Mouse (Mus musculus) spleen, adult 2 months (tissue): ENCODE results near the gene Pdik1l. TPM values are rescaled to one million over a fixed set of nuclear protein-coding genes. Genes with fewer than 3 reads are reported as not detected.
A peak's percentile ranks its signal among the peaks of the same experiment; 100 is the strongest.

Experiments
- DNase-seq, 2 experiments: peaks; one replicate each; pipeline versions ENCODE4 v3.0.0 to v3.0.0-alpha.2; 2012 to 2021; ENCODE audit warnings: low spot score in 2 of 2, low read depth in 1 of 2
- H3K27ac ChIP-seq: fragments of 200-500 bp; 2 replicates; pipeline ENCODE4 v1.5.1; 2012; ENCODE audit warnings: low read length, inconsistent platforms; ENCODE audit not compliant: insufficient read depth
- H3K27me3 ChIP-seq: fragments of 200-500 bp; 2 replicates; pipeline ENCODE4 v1.6.1; 2012; ENCODE audit warnings: mild to moderate bottlenecking, moderate library complexity, low read length, inconsistent platforms; ENCODE audit not compliant: control insufficient read depth, insufficient read depth
- H3K36me3 ChIP-seq: fragments of 200-500 bp; 2 replicates; pipeline ENCODE4 v1.6.1; 2012; ENCODE audit warnings: mild to moderate bottlenecking, low read length, inconsistent platforms; ENCODE audit not compliant: control insufficient read depth, insufficient read depth
- H3K4me1 ChIP-seq: fragments of 200-500 bp; 2 replicates; pipeline ENCODE4 v1.6.1; 2011; ENCODE audit warnings: inconsistent platforms; ENCODE audit not compliant: control insufficient read depth, insufficient read depth, insufficient read length
- H3K4me3 ChIP-seq: fragments of 200-500 bp; 2 replicates; pipeline ENCODE4 v1.5.1; 2011; ENCODE audit warnings: mild to moderate bottlenecking, inconsistent platforms; ENCODE audit not compliant: insufficient read depth, insufficient read length; ENCODE audit errors: extremely low read depth
- CTCF ChIP-seq: fragments of 200-500 bp; IDR thresholded peaks from 2 replicates; pipeline ENCODE4 v1.5.1; 2011; ENCODE audit warnings: mild to moderate bottlenecking, inconsistent platforms; ENCODE audit not compliant: insufficient read depth, insufficient read length, insufficient replicate concordance; ENCODE audit errors: extremely low read depth
- POLR2A ChIP-seq: fragments of 200-500 bp; IDR thresholded peaks from 2 replicates; pipeline ENCODE4 v1.6.1; 2011; ENCODE audit warnings: low read depth, low read length, inconsistent platforms
- WGBS: fragments of 180-500 bp; shearing (Covaris S2); methylation state at CpG from one replicate; pipeline ENCODE4 v1.1.7; 2018; 5-methylcytosine and 5-hydroxymethylcytosine counted together
- polyA plus RNA-seq: library from polyadenylated mRNA; depleted of rRNA; stranded (reverse); fragments of >200 nt; gene quantifications from 2 replicates; pipeline ENCODE4 v1.2.3, GENCODE M21; 2012

The Pdik1l gene
- polyA plus RNA-seq, 1 experiment, result 3.6 TPM

- WGBS, result 94% methylated on average over 5 of the region's 5 CpGs
- TF ChIP-seq POLR2A (no peak), CTCF (no peak)
- H3K4me1 ChIP-seq, result peaks cover 3% of the 10 kb centered on the region; the same call in 1 of the 2 replicates
- no peaks in the 10 kb centered on the region for H3K27me3 ChIP-seq
- H3K36me3 ChIP-seq, result no peaks in the 10 kb centered on the region
- no peak overlapping the region for H3K27ac ChIP-seq
- DNase-seq, result no peak
- no peak overlapping the region for H3K4me3 ChIP-seq
Measured at GRCm38 (mm10) chr4:134312341-134312740, 24.6 kb upstream of the Pdik1l start.

DNA sequence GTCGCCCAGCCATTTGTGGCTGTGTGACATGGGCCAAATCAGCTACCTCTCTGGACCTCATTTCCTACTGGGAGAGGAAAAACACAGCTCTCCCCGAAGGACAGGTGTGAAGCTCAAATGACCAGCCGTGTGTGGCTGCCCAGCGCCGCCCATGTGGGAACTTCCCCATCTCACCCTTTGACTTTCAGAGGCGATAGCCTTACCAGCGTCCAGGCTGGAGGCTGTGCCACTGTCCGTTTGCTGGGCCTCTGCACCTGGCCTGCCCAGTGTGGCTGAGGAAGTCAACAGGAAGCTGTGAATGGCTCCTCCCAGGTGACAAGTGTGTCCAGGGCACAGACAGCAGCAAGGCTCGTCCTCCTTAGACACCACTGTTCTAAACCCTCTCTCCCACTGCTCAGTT is 24.1 kb upstream of the Pdik1l start:
- H3K27ac ChIP-seq, result no peak overlapping the region
- no peak for DNase-seq
- no peak for TF ChIP-seq POLR2A
- TF ChIP-seq CTCF, result no peak
- WGBS, result 38% methylated on average over 9 of the region's 9 CpGs
- H3K4me1 ChIP-seq, result peaks cover 3% of the 10 kb centered on the region; the same call in 1 of the 2 replicates
- no peaks in the 10 kb centered on the region for H3K36me3 ChIP-seq
- no peak overlapping the region for H3K4me3 ChIP-seq
- H3K27me3 ChIP-seq, result no peaks in the 10 kb centered on the region

GRCm38 (mm10) chr4:134310656-134311055 is 23.0 kb upstream of the Pdik1l start:
- WGBS, result 90% methylated on average over 9 of the region's 9 CpGs
- TF ChIP-seq CTCF (no peak), POLR2A (no peak)
- H3K36me3 ChIP-seq, result no peaks in the 10 kb centered on the region

DNA sequence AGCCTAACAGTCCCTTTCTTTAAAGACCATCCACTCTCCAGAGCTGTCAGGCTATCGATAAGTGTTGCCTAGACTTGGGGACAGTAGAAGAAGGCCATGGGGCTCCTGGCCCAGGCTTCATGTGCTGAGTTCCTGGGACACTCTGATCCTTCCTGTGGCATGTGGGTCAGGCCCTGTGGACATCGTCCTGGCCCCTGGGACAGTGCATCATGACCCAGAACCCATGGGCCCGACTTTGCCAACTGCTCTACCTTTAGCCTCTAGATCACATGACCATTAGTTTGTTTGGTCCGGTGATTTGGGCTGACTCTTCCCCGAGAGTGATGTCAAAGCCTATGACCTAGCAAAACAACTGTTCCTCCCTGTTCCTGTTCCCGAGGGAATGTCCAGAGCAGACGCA is 22.4 kb upstream of the Pdik1l start:
- H3K4me1 ChIP-seq, result peaks cover 3% of the 10 kb centered on the region; the same call in 1 of the 2 replicates
- 90% methylated on average over 7 of the region's 7 CpGs for WGBS
- no peak overlapping the region for H3K27ac ChIP-seq
- DNase-seq, result no peak
- H3K36me3 ChIP-seq, result no peaks in the 10 kb centered on the region
- TF ChIP-seq POLR2A, result no peak
- no peaks in the 10 kb centered on the region for H3K27me3 ChIP-seq
- no peak overlapping the region for H3K4me3 ChIP-seq

More at GRCm38 (mm10) chr4:134310656-134311055, 23.0 kb upstream of the Pdik1l start:
- Histone ChIP-seq H3K27me3 (no peaks in the 10 kb centered on the region), H3K4me3 (no peak overlapping the region), H3K4me1 (peaks cover 3% of the 10 kb centered on the region; the same call in 1 of the 2 replicates), H3K27ac (no peak overlapping the region)
- DNase-seq, result no peak

DNA sequence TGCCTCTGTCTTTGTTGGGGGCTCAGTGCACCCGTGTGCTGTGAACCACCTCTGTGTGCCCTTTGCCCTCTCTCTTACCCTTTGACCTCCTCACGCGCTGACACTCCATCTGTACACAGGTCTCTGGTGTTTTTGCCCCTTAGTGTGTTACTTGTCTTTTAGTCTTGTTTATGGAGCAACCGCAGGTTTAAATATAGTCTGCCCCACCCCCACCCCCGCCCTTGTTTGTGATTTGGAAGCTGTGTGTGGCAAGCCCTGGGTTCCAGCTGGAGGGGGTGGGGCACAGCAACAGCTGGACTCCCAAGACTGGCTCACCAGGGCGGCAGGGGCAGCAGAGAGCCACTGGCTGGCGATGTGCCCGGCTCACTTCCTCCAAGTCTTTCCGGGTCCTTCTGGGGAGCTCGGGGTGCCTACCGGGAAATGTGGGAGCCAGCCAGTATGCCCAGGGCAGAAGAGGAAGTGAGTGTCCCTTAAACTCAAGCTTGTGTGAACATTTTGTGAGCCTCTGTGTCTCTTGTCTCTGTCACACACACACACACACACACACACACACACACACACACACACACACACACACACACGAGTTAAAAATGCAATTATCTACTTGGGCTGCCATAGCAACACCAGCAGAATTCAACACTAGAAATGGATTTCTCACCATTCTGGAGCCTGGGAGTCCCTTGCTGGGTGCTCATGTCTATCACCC is 19.8 kb upstream of the Pdik1l start:
- Histone ChIP-seq H3K36me3 (no peaks in the 10 kb centered on the region), H3K27me3 (no peaks in the 10 kb centered on the region), H3K4me1 (peaks cover 3% of the 10 kb centered on the region; the same call in 1 of the 2 replicates), H3K4me3 (no peak overlapping the region), H3K27ac (no peak overlapping the region)
- no peak for TF ChIP-seq POLR2A
- peak; percentile 17; the same call in 1 of the 2 replicates for TF ChIP-seq CTCF
- DNase-seq, result peak in 1 of 2 experiments; percentile 15
- WGBS, result 8% methylated on average over 12 of the region's 12 CpGs

DNA sequence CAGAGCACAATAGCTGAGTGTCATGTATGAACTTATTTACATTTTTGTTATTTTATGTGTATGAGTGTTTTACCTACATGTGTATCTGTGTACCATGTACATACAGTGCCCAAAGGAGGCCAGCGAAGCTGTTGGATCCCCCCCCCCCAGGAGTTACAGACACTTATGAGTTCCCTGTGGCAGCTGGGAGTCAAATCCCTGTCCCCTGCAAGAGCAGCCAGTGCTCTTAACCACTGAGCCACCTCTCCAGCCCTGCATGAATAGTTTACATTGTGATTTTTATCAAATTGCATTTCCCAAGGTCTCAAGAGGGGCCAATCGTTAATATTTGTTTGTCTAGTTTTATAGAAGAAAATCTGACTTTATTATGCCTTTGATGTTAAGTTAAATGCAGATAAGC is 19.3 kb upstream of the Pdik1l start:
- Histone ChIP-seq H3K27me3 (no peaks in the 10 kb centered on the region), H3K36me3 (no peaks in the 10 kb centered on the region), H3K27ac (no peak overlapping the region), H3K4me1 (peaks cover 3% of the 10 kb centered on the region; the same call in 1 of the 2 replicates), H3K4me3 (no peak overlapping the region)
- no peak for DNase-seq
- 70% methylated on average over 2 of the region's 2 CpGs for WGBS
- TF ChIP-seq CTCF (no peak), POLR2A (no peak)

GRCm38 (mm10) chr4:134302084-134302483 is 14.4 kb upstream of the Pdik1l start:
- Histone ChIP-seq H3K27ac (no peak overlapping the region), H3K4me1 (no peaks in the 10 kb centered on the region; the same call in 1 of the 2 replicates), H3K27me3 (0 out of 2 replicates have a peak, but pooled peaks cover 2% of the 10 kb centered on the region), H3K4me3 (no peak overlapping the region), H3K36me3 (no peaks in the 10 kb centered on the region)
- WGBS, result 87% methylated on average over 5 of the region's 5 CpGs
- TF ChIP-seq POLR2A, result no peak
- DNase-seq, result no peak
